Mouse (Mus musculus): ENCODE data around the gene Gm3573.
"Not testable (repeated sequence)": the region's sequence is repeated elsewhere in the genome, so short reads cannot be mapped to it uniquely, and the experiment has no call there.

Gene Gm3573

GRCm38 (mm10) chr14:42190691-42191090 lies at the start of gene Gm3573:
Gene Gm3573, minus strand, starts transcription at chr14:42190791.
- in situ Hi-C loops (cut with MboI) = not testable (repeated sequence)

GRCm38 (mm10) chr14:42216766-42217537 lies 26.4 kb upstream of the Gm3573 start:
- in situ Hi-C loops (cut with MboI) = not testable (repeated sequence)

- in situ Hi-C loops (cut with MboI) = not testable (repeated sequence)
Observed at GRCm38 (mm10) chr14:42183936-42184335, 6.7 kb downstream of the Gm3573 start.

- in situ Hi-C loops (cut with MboI) = not testable (repeated sequence)
Observed at GRCm38 (mm10) chr14:42162522-42162921, 28.1 kb downstream of the Gm3573 start, which contains the start of gene Gm17027. Gene Gm17027, minus strand, starts transcription at chr14:42162622.
